Mouse (Mus musculus) CH12.LX (cell line): ENCODE measurements around the gene Ckap2l. TPM values are rescaled to one million over a fixed set of nuclear protein-coding genes. Genes with fewer than 3 reads are reported as not detected.

Experiments
- DNase-seq: peaks from one replicate; pipeline ENCODE4 v3.0.0-alpha.2; 2013; ENCODE audit errors: extremely low read depth
- H3K27ac ChIP-seq: 2 replicates; pipeline ENCODE4 v1.5.1; 2012; ENCODE audit warnings: low read depth, mild to moderate bottlenecking, control low read depth, moderate library complexity; ENCODE audit not compliant: insufficient read depth
- H3K27me3 ChIP-seq: replicated peaks from 2 replicates; pipeline ENCODE3; 2012; ENCODE audit warnings: inconsistent platforms
- H3K36me3 ChIP-seq, 2 experiments: replicated peaks in 1 of 2; 2 replicates each; pipeline versions ENCODE3 to v1.6.1; 2012; ENCODE audit warnings: inconsistent platforms in 1 of 2, low read length in 1 of 2, mild to moderate bottlenecking in 1 of 2, mixed read lengths in 1 of 2, moderate library complexity in 1 of 2; ENCODE audit not compliant: control insufficient read depth in 1 of 2, insufficient read depth in 1 of 2
- H3K4me1 ChIP-seq, 2 experiments: 2 replicates each; pipeline ENCODE4 v1.6.1; 2012; ENCODE audit warnings: inconsistent platforms in 1 of 2, moderate library complexity in 1 of 2; ENCODE audit not compliant: insufficient read depth in 2 of 2, control insufficient read depth in 1 of 2
- H3K4me2 ChIP-seq: 2 replicates; pipeline ENCODE4 v1.6.1; 2012; ENCODE audit warnings: low read depth, mild to moderate bottlenecking, control low read depth; ENCODE audit not compliant: poor library complexity, insufficient read depth, severe bottlenecking
- H3K4me3 ChIP-seq, 3 experiments: fragments of 150-350 bp in 1 of 3; sonication (generic) in 1 of 3; replicated peaks in 1 of 3; 2 replicates each; pipeline versions ENCODE3 to v1.5.1; 2011 to 2012; ENCODE audit warnings: low read depth in 2 of 3, low read length in 2 of 3, mild to moderate bottlenecking in 2 of 3, moderate library complexity in 2 of 3, control low read depth in 1 of 3, improper control_type of control experiment in 1 of 3, inconsistent platforms in 1 of 3, mixed read lengths in 1 of 3; ENCODE audit not compliant: poor library complexity in 1 of 3
- H3K79me2 ChIP-seq: replicated peaks from 2 replicates; pipeline ENCODE4 v1.6.1; 2012; ENCODE audit warnings: mild to moderate bottlenecking, moderate library complexity; ENCODE audit not compliant: control insufficient read depth, poor library complexity, insufficient read depth, severe bottlenecking; ENCODE audit errors: extremely low read depth
- H3K9ac ChIP-seq: 2 replicates; pipeline ENCODE4 v1.6.1; 2012; ENCODE audit warnings: low read depth, mild to moderate bottlenecking, control low read depth, moderate library complexity; ENCODE audit not compliant: insufficient read depth
- H3K9me3 ChIP-seq: replicated peaks from 2 replicates; pipeline ENCODE3; 2012; ENCODE audit warnings: low read length, inconsistent platforms, mixed read lengths
- BHLHE40 ChIP-seq: IDR thresholded peaks from 2 replicates; pipeline ENCODE4 v1.6.1; 2011; ENCODE audit warnings: mild to moderate bottlenecking, low read depth, low read length, improper control_type of control experiment
- CHD2 ChIP-seq: IDR thresholded peaks from 2 replicates; pipeline ENCODE4 v1.6.1; 2011; ENCODE audit warnings: low read length, improper control_type of control experiment
- CTCF ChIP-seq, 2 experiments: IDR thresholded peaks in 1 of 2; conservative IDR thresholded peaks in 1 of 2; 2 replicates each; pipeline ENCODE4 v1.5.1; 2011 to 2012; ENCODE audit warnings: low read depth in 2 of 2, low read length in 2 of 2, improper control_type of control experiment in 1 of 2, inconsistent platforms in 1 of 2, mild to moderate bottlenecking in 1 of 2, moderate library complexity in 1 of 2
- ELF1 ChIP-seq: IDR thresholded peaks from 2 replicates; pipeline ENCODE4 v1.6.1; 2014; ENCODE audit warnings: low read depth, mild to moderate bottlenecking, inconsistent platforms, low read length, improper control_type of control experiment
- ETS1 ChIP-seq: conservative IDR thresholded peaks from 2 replicates; pipeline ENCODE4 v1.6.1; 2012; ENCODE audit warnings: low read depth, mild to moderate bottlenecking, inconsistent platforms, low read length, improper control_type of control experiment, moderate library complexity
- GABPA ChIP-seq: IDR thresholded peaks from 2 replicates; pipeline ENCODE4 v1.6.1; 2012; ENCODE audit warnings: low read depth, low read length, improper control_type of control experiment, inconsistent platforms; ENCODE audit not compliant: insufficient replicate concordance
- HCFC1 ChIP-seq: IDR thresholded peaks from 2 replicates; pipeline ENCODE4 v1.6.1; 2012; ENCODE audit warnings: low read depth, mild to moderate bottlenecking, inconsistent platforms, low read length, improper control_type of control experiment
- IRF4 ChIP-seq: IDR thresholded peaks from 2 replicates; pipeline ENCODE4 v1.6.1; 2014; ENCODE audit warnings: low read depth, mild to moderate bottlenecking, inconsistent platforms, low read length, improper control_type of control experiment
- JUND ChIP-seq: conservative IDR thresholded peaks from 2 replicates; pipeline ENCODE4 v1.6.1; 2011; ENCODE audit warnings: low read depth, low read length, improper control_type of control experiment
- KAT2A ChIP-seq: IDR thresholded peaks from 2 replicates; pipeline ENCODE4 v1.6.1; 2012; ENCODE audit warnings: low read length, improper control_type of control experiment, inconsistent platforms; ENCODE audit not compliant: insufficient replicate concordance
- MAFK ChIP-seq: IDR thresholded peaks from 2 replicates; pipeline ENCODE4 v1.6.1; 2011; ENCODE audit warnings: low read length, improper control_type of control experiment; ENCODE audit not compliant: insufficient replicate concordance
- MAZ ChIP-seq: IDR thresholded peaks from 2 replicates; pipeline ENCODE4 v1.6.1; 2012; ENCODE audit warnings: low read depth, mild to moderate bottlenecking, inconsistent platforms, low read length, improper control_type of control experiment, moderate library complexity
- MEF2A ChIP-seq: IDR thresholded peaks from 2 replicates; pipeline ENCODE4 v1.6.1; 2014; ENCODE audit warnings: low read depth, mild to moderate bottlenecking, inconsistent platforms, low read length, improper control_type of control experiment, borderline replicate concordance
- MYC ChIP-seq: IDR thresholded peaks from 2 replicates; pipeline ENCODE4 v1.6.1; 2011; ENCODE audit warnings: low read depth, mild to moderate bottlenecking, improper control_type of control experiment, low read length
- NELFE ChIP-seq: IDR thresholded peaks from 2 replicates; pipeline ENCODE4 v1.6.1; 2011; ENCODE audit warnings: low read depth, low read length, improper control_type of control experiment
- PAX5 ChIP-seq: IDR thresholded peaks from 2 replicates; pipeline ENCODE4 v1.6.1; 2012; ENCODE audit warnings: low read length, inconsistent platforms, mixed read lengths
- POLR2A ChIP-seq: IDR thresholded peaks from 2 replicates; pipeline ENCODE4 v1.6.1; 2011; ENCODE audit warnings: low read depth, mild to moderate bottlenecking, improper control_type of control experiment, low read length
- POLR2AphosphoS2 ChIP-seq: IDR thresholded peaks from 2 replicates; pipeline ENCODE4 v1.6.1; 2011; ENCODE audit warnings: low read depth, low read length, improper control_type of control experiment
- RAD21 ChIP-seq: IDR thresholded peaks from 2 replicates; pipeline ENCODE4 v1.6.1; 2011; ENCODE audit warnings: low read depth, mild to moderate bottlenecking, low read length, improper control_type of control experiment, moderate library complexity
- SIN3A ChIP-seq: IDR thresholded peaks from 2 replicates; pipeline ENCODE4 v1.6.1; 2012; ENCODE audit warnings: low read length, improper control_type of control experiment, inconsistent platforms
- SMC3 ChIP-seq: IDR thresholded peaks from 2 replicates; pipeline ENCODE4 v1.6.1; 2011; ENCODE audit warnings: low read depth, low read length, improper control_type of control experiment
- TCF12 ChIP-seq: IDR thresholded peaks from 2 replicates; pipeline ENCODE4 v1.6.1; 2014; ENCODE audit warnings: low read depth, mild to moderate bottlenecking, inconsistent platforms, low read length, improper control_type of control experiment
- UBTF ChIP-seq: IDR thresholded peaks from 2 replicates; pipeline ENCODE4 v1.6.1; 2012; ENCODE audit warnings: low read depth, mild to moderate bottlenecking, inconsistent platforms, low read length, improper control_type of control experiment, moderate library complexity
- USF1 ChIP-seq: IDR thresholded peaks from 2 replicates; pipeline ENCODE4 v1.6.1; 2014; ENCODE audit warnings: low read depth, mild to moderate bottlenecking, inconsistent platforms, low read length, improper control_type of control experiment
- USF2 ChIP-seq: conservative IDR thresholded peaks from 2 replicates; pipeline ENCODE4 v1.6.1; 2011; ENCODE audit warnings: low read depth, low read length, improper control_type of control experiment
- ZC3H11A ChIP-seq: IDR thresholded peaks from 2 replicates; pipeline ENCODE4 v1.6.1; 2012; ENCODE audit warnings: low read depth, mild to moderate bottlenecking, inconsistent platforms, low read length, improper control_type of control experiment
- ZKSCAN1 ChIP-seq: IDR thresholded peaks from 2 replicates; pipeline ENCODE4 v1.6.1; 2012; ENCODE audit warnings: low read depth, inconsistent platforms, low read length, improper control_type of control experiment, borderline replicate concordance
- dilution Hi-C: fragments of 300-500 bp; cut with MboI; formaldehyde crosslinking; loops from 2 replicates; pipeline ENCODE4 v1.14.3; 2020; ENCODE audit warnings: low sequenced_read_pairs; ENCODE audit not compliant: extremely low pct_unique_long_range_greater_than_20kb, extremely low pct_ligation_motif_present
- in situ Hi-C: fragments of 300-500 bp; cut with MboI; formaldehyde crosslinking; loops from 3 replicates; pipeline ENCODE4 v1.14.3; 2019; ENCODE audit warnings: low sequenced_read_pairs, low pct_ligation_motif_present, low pct_unique_long_range_greater_than_20kb, mixed read lengths
- polyA plus RNA-seq: library from polyadenylated mRNA; unstranded; fragments of >175 nt; gene quantifications from 2 replicates; pipeline ENCODE4 v1.2.1, GENCODE M21; 2012; ENCODE audit warnings: low read depth; ENCODE audit not compliant: insufficient read length
- total RNA-seq, 2 experiments: library from RNA; depleted of rRNA; stranded (reverse); fragments of 300-350 nt in 1 of 2; fragments of >200 nt in 1 of 2; gene quantifications; 2 replicates each; pipeline ENCODE4 v1.2.3; 2012 to 2014

The Ckap2l gene
- total and polyA plus RNA-seq, 3 experiments = 13.3 to 35.6 (median 23.6) TPM

DNA sequence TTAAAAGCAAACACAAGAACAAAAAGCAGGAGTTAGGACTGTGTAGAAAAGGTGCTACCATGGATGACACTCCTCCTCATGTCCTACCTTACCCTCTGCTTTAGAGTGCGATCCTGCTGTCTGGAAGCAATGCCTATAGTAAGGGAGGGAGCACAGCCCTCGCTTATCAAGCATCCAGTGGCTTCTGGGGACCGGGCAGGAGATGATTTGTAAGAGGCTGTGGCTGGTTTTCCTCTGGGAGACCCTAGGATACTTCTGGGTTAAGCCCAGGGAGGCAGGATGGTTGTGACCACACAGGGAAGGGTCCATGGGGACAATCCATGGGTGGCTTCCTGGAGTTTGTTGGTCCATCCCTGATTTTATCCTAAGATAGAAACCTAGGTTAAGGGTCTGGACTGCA, 36.4 kb downstream of the Ckap2l start:
- dilution Hi-C loops = no loop called here
- in situ Hi-C loops = loop anchor here (25.0 kb wide), 2 partner anchors 323 to 573 kb away; partner anchors contain the start of genes Anapc1, Mertk and Zc3h8
- TF ChIP-seq USF2 (no peak), RAD21 (no peak), HCFC1 (no peak), UBTF (no peak), CHD2 (no peak), JUND (no peak), MAFK (no peak)
- Histone ChIP-seq H3K9me3 (no peaks in the 10 kb centered on the region), H3K4me1 (peaks cover 21 to 49% of the 10 kb centered on the region in 2 experiments), H3K4me3 (no peak overlapping the region), H3K79me2 (no peaks in the 10 kb centered on the region), H3K27ac (no peak overlapping the region), H3K27me3 (no peaks in the 10 kb centered on the region), H3K4me2 (no peak overlapping the region), H3K36me3 (no peaks in the 10 kb centered on the region), H3K9ac (no peak overlapping the region)
- DNase-seq = no peak

DNA sequence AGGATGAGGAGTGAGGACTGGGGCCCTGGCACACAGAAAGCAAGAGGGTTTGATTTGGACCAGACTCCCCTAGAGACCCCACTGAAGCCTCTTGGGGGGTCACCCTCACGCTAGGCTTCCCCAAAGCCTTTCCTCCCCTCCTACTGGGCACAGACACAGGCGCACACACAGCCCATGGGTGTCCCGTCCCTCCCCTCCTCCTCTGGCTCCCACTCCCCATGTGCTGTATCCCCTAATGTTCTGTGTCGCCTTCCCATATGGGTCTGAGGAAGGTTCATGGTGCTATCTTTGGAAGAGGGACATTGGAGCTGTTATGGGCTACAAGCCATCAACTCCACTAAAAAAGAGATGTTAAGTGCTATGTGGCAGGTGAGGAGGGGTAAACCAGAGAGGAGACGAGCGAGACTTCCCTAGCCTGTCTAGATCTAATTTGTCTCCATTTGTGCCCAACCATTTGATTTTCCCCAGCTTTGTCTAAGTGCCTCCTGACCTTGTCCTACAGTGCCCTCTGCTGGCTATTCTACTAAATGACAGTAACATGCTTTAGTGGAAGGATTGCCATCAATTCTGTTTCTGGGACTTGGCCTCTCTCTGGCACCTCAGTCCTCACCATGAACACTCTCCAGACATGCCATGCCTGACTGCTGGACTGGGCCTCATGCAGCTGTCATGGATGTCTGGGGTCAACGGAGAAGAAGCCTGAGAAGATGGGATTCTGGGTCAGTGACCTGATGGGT, 38.4 kb downstream of the Ckap2l start:
- peak; percentile 87 for DNase-seq
- H3K4me2 ChIP-seq = no peak overlapping the region
- dilution Hi-C loops = no loop called here
- no peak overlapping the region for H3K4me3 ChIP-seq
- no peaks in the 10 kb centered on the region for H3K9me3 ChIP-seq
- in situ Hi-C loops = loop anchor here (5.0 to 25.0 kb wide), 3 partner anchors 81 to 571 kb away; partner anchors contain the start of genes Anapc1, Mertk and Zc3h8
- peaks cover 26 to 53% of the 10 kb centered on the region in 2 experiments for H3K4me1 ChIP-seq
- no peak overlapping the region for H3K9ac ChIP-seq
- no peaks in the 10 kb centered on the region for H3K27me3 ChIP-seq
- no peak for TF ChIP-seq GABPA
- no peak for TF ChIP-seq USF1
- TF ChIP-seq RAD21 = peak; percentile 99
- TF ChIP-seq SIN3A = peak; percentile 50; the same call in 1 of the 2 replicates
- TF ChIP-seq ZC3H11A = peak; percentile 95
- no peak; the same call in 1 of the 2 replicates for TF ChIP-seq TCF12
- 0 out of 2 replicates have a peak, but pooled peaks have one; percentile 21 for TF ChIP-seq BHLHE40
- no peak for TF ChIP-seq ETS1
- TF ChIP-seq IRF4 = peak; percentile 47
- TF ChIP-seq JUND = peak; percentile 37; the same call in 1 of the 2 replicates
- no peak for TF ChIP-seq ELF1
- TF ChIP-seq ZKSCAN1 = no peak
- TF ChIP-seq KAT2A = no peak
- no peak for TF ChIP-seq UBTF
- TF ChIP-seq CTCF (conservative IDR thresholded peaks at IDR 0.05 in 1 of 2, IDR thresholded peaks at IDR 0.05 in 1 of 2; ENCODE audit: low read depth in 2 of 2, low read length in 2 of 2) = peak; percentile 89 to 96
- no peak for TF ChIP-seq CHD2
- TF ChIP-seq MAZ = no peak
- peak; percentile 42; the same call in 1 of the 2 replicates for TF ChIP-seq MEF2A
- TF ChIP-seq POLR2AphosphoS2 = no peak
- TF ChIP-seq POLR2A = no peak
- peak; percentile 30; the same call in 1 of the 2 replicates for TF ChIP-seq NELFE
- peak; percentile 98 for TF ChIP-seq SMC3
- TF ChIP-seq PAX5 = no peak
- 0 out of 2 replicates have a peak, but pooled peaks have one; percentile 45 for TF ChIP-seq MYC
- no peaks in the 10 kb centered on the region for H3K79me2 ChIP-seq
- no peak overlapping the region for H3K27ac ChIP-seq
- no peaks in the 10 kb centered on the region for H3K36me3 ChIP-seq
